Mouse (Mus musculus) urinary bladder, adult 18-20 months (tissue): Measurements from ENCODE around the gene Olfr937.

Experiments
- DNase-seq, 2 experiments: peaks; one replicate each; pipeline ENCODE4 v3.0.0; 2022; ENCODE audit warnings: low spot score in 2 of 2, mixed read lengths in 2 of 2

Olfr937 gene

GRCm38 (mm10) chr9:39064851-39065250, at the start of gene Olfr937:
Gene Olfr937, minus strand, starts transcription at chr9:39064951.
- DNase-seq, result no peak

- no peak for DNase-seq
These were observed 14.0 kb upstream of the Olfr937 start, which contains the start of gene Olfr938 for GRCm38 (mm10) chr9:39078787-39079186. Gene Olfr938, minus strand, starts transcription at chr9:39078887.

GRCm38 (mm10) chr9:39023277-39023676, 41.5 kb downstream of the Olfr937 start, which contains the start of gene Olfr146:
Gene Olfr146, minus strand, starts transcription at chr9:39023377.
- no peak for DNase-seq
